Mouse (Mus musculus): ENCODE results near the gene Sult1b1. TPM values are rescaled to one million over a fixed set of nuclear protein-coding genes. Genes with fewer than 3 reads are reported as not detected.
"Not testable (repeated sequence)": the region's sequence is repeated elsewhere in the genome, so short reads cannot be mapped to it uniquely, and the experiment has no call there.

Gene Sult1b1
- total and polyA plus RNA-seq, 3 experiments, result not detected

DNA sequence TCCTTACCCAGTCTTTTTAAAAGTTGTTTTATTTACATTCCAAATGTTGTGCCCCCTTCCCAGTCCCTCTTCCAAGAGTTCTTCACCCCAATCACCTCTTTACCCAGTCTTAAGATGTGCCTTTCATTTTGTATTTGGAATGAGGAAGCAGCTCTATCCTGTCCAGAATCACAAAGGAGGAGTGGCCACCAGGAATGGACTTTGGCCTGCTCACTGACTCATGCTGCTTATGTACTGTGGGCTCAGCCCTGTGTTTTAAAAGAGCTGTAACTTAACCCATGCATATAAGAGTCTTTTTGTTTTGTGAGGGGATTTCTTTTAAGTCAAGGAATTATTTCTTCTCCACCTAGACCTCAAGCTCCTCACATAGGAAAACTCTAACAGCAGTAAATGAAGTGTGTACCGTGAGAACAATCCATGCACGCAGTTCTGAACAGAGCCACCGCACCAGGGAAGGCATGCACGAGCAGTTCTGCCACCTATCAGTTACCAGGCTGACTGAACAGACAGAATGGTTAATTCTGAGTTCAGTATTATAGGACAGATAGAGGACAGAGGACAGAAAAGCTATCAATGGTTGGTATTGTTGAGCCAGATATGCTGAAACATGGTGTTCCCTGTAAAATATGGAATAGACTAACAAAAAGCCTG, 1.9 kb downstream of the Sult1b1 start:
- dilution Hi-C loops (cut with MboI; ENCODE audit: extremely low pct_ligation_motif_present, extremely low pct_unique_long_range_greater_than_20kb, low sequenced_read_pairs) (no loop called here), in situ Hi-C loops (cut with MboI; ENCODE audit: low pct_ligation_motif_present, low pct_unique_long_range_greater_than_20kb, low sequenced_read_pairs) (no loop called here)
- H3K27ac ChIP-seq (ENCODE audit: insufficient read depth, low read depth), result no peak overlapping the region
- no peaks in the 10 kb centered on the region for H3K36me3 ChIP-seq (replicated peaks in 1 of 2; ENCODE audit: control insufficient read depth in 1 of 2, insufficient read depth in 1 of 2, low read length in 1 of 2)
- H3K79me2 ChIP-seq (replicated peaks; ENCODE audit: control insufficient read depth, extremely low read depth, insufficient read depth, poor library complexity, severe bottlenecking), result no peaks in the 10 kb centered on the region
- no peak for TF ChIP-seq RAD21 (IDR thresholded peaks at IDR 0.05; ENCODE audit: low read depth, low read length)
- no peak for TF ChIP-seq E2F4 (IDR thresholded peaks at IDR 0.05; ENCODE audit: insufficient replicate concordance, low read depth, low read length)
- no peak for TF ChIP-seq EP300 (IDR thresholded peaks at IDR 0.05; ENCODE audit: low read length)
- no peak for TF ChIP-seq NRF1 (IDR thresholded peaks at IDR 0.05; ENCODE audit: low read depth, low read length)
- no peak for TF ChIP-seq PAX5 (IDR thresholded peaks at IDR 0.05; ENCODE audit: low read length)
- TF ChIP-seq ZC3H11A (IDR thresholded peaks at IDR 0.05; ENCODE audit: low read depth, low read length), result no peak
- TF ChIP-seq MAX (IDR thresholded peaks at IDR 0.05; ENCODE audit: low read length), result no peak
- TF ChIP-seq ZKSCAN1 (IDR thresholded peaks at IDR 0.05; ENCODE audit: borderline replicate concordance, low read depth, low read length), result no peak
- TF ChIP-seq RCOR1 (conservative IDR thresholded peaks at IDR 0.05; ENCODE audit: low read depth, low read length), result no peak
- no peak for TF ChIP-seq MEF2A (IDR thresholded peaks at IDR 0.05; ENCODE audit: borderline replicate concordance, low read depth, low read length)
- no peak for TF ChIP-seq HCFC1 (IDR thresholded peaks at IDR 0.05; ENCODE audit: low read depth, low read length)
- H3K27me3 ChIP-seq (replicated peaks), result no peaks in the 10 kb centered on the region
- H3K4me1 ChIP-seq (ENCODE audit: control insufficient read depth in 1 of 2, insufficient read depth in 2 of 2), result no peaks in the 10 kb centered on the region
- no peak for DNase-seq (ENCODE audit: extremely low read depth)
- no peak overlapping the region for H3K4me2 ChIP-seq (ENCODE audit: insufficient read depth, low read depth, poor library complexity, severe bottlenecking)
- no peak overlapping the region for H3K4me3 ChIP-seq (replicated peaks in 1 of 3; ENCODE audit: low read depth in 2 of 3, low read length in 2 of 3, poor library complexity in 1 of 3)
- no peaks in the 10 kb centered on the region for H3K9me3 ChIP-seq (replicated peaks; ENCODE audit: low read length)
- H3K9ac ChIP-seq (ENCODE audit: insufficient read depth, low read depth), result no peak overlapping the region

DNA sequence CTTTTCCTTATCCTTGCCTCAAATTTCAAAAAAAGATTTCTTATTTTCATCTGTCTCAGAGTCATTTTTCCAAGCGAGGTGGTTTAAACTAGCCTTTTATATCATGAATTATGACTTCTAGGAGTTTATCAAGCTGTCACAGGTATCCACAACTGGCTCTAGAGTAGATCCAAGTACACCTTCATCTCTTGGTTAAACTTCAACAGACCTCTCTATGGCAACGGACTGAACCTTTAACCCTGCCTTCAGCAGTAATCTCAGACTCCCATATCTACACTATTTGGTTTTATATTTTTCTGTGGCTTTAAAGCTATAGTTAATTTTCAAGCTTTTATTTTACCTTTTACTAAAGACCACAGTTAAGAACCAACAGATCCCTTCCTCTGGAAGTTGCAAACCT, 5.7 kb downstream of the Sult1b1 start:
- Histone ChIP-seq H3K9me3 (replicated peaks; ENCODE audit: low read length) (no peaks in the 10 kb centered on the region), H3K4me1 (ENCODE audit: control insufficient read depth in 1 of 2, insufficient read depth in 2 of 2) (no peaks in the 10 kb centered on the region), H3K36me3 (replicated peaks in 1 of 2; ENCODE audit: control insufficient read depth in 1 of 2, insufficient read depth in 1 of 2, low read length in 1 of 2) (no peaks in the 10 kb centered on the region), H3K9ac (ENCODE audit: insufficient read depth, low read depth) (no peak overlapping the region), H3K4me3 (replicated peaks in 1 of 3; ENCODE audit: low read depth in 2 of 3, low read length in 2 of 3, poor library complexity in 1 of 3) (no peak overlapping the region), H3K27ac (ENCODE audit: insufficient read depth, low read depth) (no peak overlapping the region), H3K4me2 (ENCODE audit: insufficient read depth, low read depth, poor library complexity, severe bottlenecking) (no peak overlapping the region), H3K79me2 (replicated peaks; ENCODE audit: control insufficient read depth, extremely low read depth, insufficient read depth, poor library complexity, severe bottlenecking) (no peaks in the 10 kb centered on the region), H3K27me3 (replicated peaks) (no peaks in the 10 kb centered on the region)
- no peak for DNase-seq (ENCODE audit: extremely low read depth)
- in situ Hi-C loops (cut with MboI; ENCODE audit: low pct_ligation_motif_present, low pct_unique_long_range_greater_than_20kb, low sequenced_read_pairs), result no loop called here
- dilution Hi-C loops (cut with MboI; ENCODE audit: extremely low pct_ligation_motif_present, extremely low pct_unique_long_range_greater_than_20kb, low sequenced_read_pairs), result no loop called here
- TF ChIP-seq POLR2A (IDR thresholded peaks at IDR 0.05; ENCODE audit: low read depth, low read length) (no peak), PAX5 (IDR thresholded peaks at IDR 0.05; ENCODE audit: low read length) (no peak), POLR2AphosphoS2 (IDR thresholded peaks at IDR 0.05; ENCODE audit: low read depth, low read length) (no peak), UBTF (IDR thresholded peaks at IDR 0.05; ENCODE audit: low read depth, low read length) (no peak), MEF2A (IDR thresholded peaks at IDR 0.05; ENCODE audit: borderline replicate concordance, low read depth, low read length) (no peak), MXI1 (IDR thresholded peaks at IDR 0.05; ENCODE audit: low read depth, low read length) (no peak), GABPA (IDR thresholded peaks at IDR 0.05; ENCODE audit: insufficient replicate concordance, low read depth, low read length) (no peak), ZKSCAN1 (IDR thresholded peaks at IDR 0.05; ENCODE audit: borderline replicate concordance, low read depth, low read length) (no peak), ELF1 (IDR thresholded peaks at IDR 0.05; ENCODE audit: low read depth, low read length) (no peak), MAX (IDR thresholded peaks at IDR 0.05; ENCODE audit: low read length) (no peak), RAD21 (IDR thresholded peaks at IDR 0.05; ENCODE audit: low read depth, low read length) (no peak), SMC3 (IDR thresholded peaks at IDR 0.05; ENCODE audit: low read depth, low read length) (no peak), JUN (IDR thresholded peaks at IDR 0.05; ENCODE audit: insufficient read depth, low read depth, low read length) (no peak), ZNF384 (IDR thresholded peaks at IDR 0.05; ENCODE audit: low read depth, low read length) (no peak), NELFE (IDR thresholded peaks at IDR 0.05; ENCODE audit: low read depth, low read length) (no peak), HCFC1 (IDR thresholded peaks at IDR 0.05; ENCODE audit: low read depth, low read length) (no peak), KAT2A (IDR thresholded peaks at IDR 0.05; ENCODE audit: insufficient replicate concordance, low read length) (no peak), CHD1 (IDR thresholded peaks at IDR 0.05; ENCODE audit: low read depth, low read length) (no peak), ZMIZ1 (IDR thresholded peaks at IDR 0.05; ENCODE audit: low read depth, low read length) (no peak), NRF1 (IDR thresholded peaks at IDR 0.05; ENCODE audit: low read depth, low read length) (no peak)

DNA sequence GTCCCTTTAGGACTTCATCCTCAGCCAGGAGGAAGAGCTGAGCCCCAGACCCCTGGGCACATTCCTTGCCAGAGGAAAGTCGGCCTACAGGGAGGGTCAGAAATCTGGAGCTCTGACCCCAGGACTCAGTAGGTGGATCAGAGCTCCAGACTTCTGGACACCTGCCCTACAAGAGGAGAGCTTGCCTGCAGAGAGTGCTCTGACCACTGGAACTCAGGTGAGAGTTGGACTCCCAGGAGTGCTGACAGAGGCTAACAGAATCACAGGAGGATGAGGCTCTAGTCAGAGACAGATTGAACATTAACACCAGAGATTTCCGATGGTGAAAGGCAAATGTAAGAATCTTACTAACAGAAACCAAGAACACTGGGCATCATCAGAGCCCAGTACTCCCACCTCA, 14.4 kb downstream of the Sult1b1 start:
- H3K9ac ChIP-seq (ENCODE audit: insufficient read depth, low read depth); H3K9me3 ChIP-seq (replicated peaks; ENCODE audit: low read length); DNase-seq (ENCODE audit: extremely low read depth); H3K4me2 ChIP-seq (ENCODE audit: insufficient read depth, low read depth, poor library complexity, severe bottlenecking); H3K4me3 ChIP-seq (replicated peaks in 1 of 3; ENCODE audit: low read depth in 2 of 3, low read length in 2 of 3, poor library complexity in 1 of 3); in situ Hi-C loops (cut with MboI; ENCODE audit: low pct_ligation_motif_present, low pct_unique_long_range_greater_than_20kb, low sequenced_read_pairs); dilution Hi-C loops (cut with MboI; ENCODE audit: extremely low pct_ligation_motif_present, extremely low pct_unique_long_range_greater_than_20kb, low sequenced_read_pairs); H3K36me3 ChIP-seq (replicated peaks in 1 of 2; ENCODE audit: control insufficient read depth in 1 of 2, insufficient read depth in 1 of 2, low read length in 1 of 2); H3K79me2 ChIP-seq (replicated peaks; ENCODE audit: control insufficient read depth, extremely low read depth, insufficient read depth, poor library complexity, severe bottlenecking); H3K27me3 ChIP-seq (replicated peaks); H3K27ac ChIP-seq (ENCODE audit: insufficient read depth, low read depth); H3K4me1 ChIP-seq (ENCODE audit: control insufficient read depth in 1 of 2, insufficient read depth in 2 of 2): not testable (repeated sequence)
